Mouse (Mus musculus): ENCODE data around the gene Glp2r. TPM values are rescaled to one million over a fixed set of nuclear protein-coding genes. Genes with fewer than 3 reads are reported as not detected.
A peak's percentile ranks its signal among the peaks of the same experiment; 100 is the strongest.

The Glp2r gene
- polyA plus RNA-seq, 1 experiment = not detected

- no peak for TF ChIP-seq CTCF (conservative IDR thresholded peaks at IDR 0.05; ENCODE audit: insufficient read depth, insufficient read length, low read depth, low read length)
- no peak for TF ChIP-seq POLR2A (IDR thresholded peaks at IDR 0.05; ENCODE audit: low read depth, low read length)
- Histone ChIP-seq H3K4me3 (ENCODE audit: insufficient read depth, low read depth, low read length) (no peak overlapping the region), H3K36me3 (ENCODE audit: control insufficient read depth, insufficient read depth, low read length) (no peaks in the 10 kb centered on the region), H3K4me1 (ENCODE audit: control insufficient read depth, insufficient read depth, low read length) (no peaks in the 10 kb centered on the region), H3K27me3 (replicated peaks; ENCODE audit: control insufficient read depth, insufficient read depth, low read length) (no peaks in the 10 kb centered on the region), H3K27ac (ENCODE audit: insufficient read depth, low read depth, low read length) (no peak overlapping the region)
- no peak for DNase-seq
- 61% methylated on average over 6 of the region's 6 CpGs for WGBS
These were observed 133.9 kb downstream of the Glp2r start for GRCm38 (mm10) chr11:67636905-67637586.

- Histone ChIP-seq H3K4me1 (ENCODE audit: control insufficient read depth, insufficient read depth, low read length) (no peaks in the 10 kb centered on the region), H3K27me3 (replicated peaks; ENCODE audit: control insufficient read depth, insufficient read depth, low read length) (no peaks in the 10 kb centered on the region), H3K27ac (ENCODE audit: insufficient read depth, low read depth, low read length) (no peak overlapping the region), H3K4me3 (ENCODE audit: insufficient read depth, low read depth, low read length) (no peak overlapping the region), H3K36me3 (ENCODE audit: control insufficient read depth, insufficient read depth, low read length) (no peaks in the 10 kb centered on the region)
- DNase-seq = no peak
- WGBS = 62% methylated on average over 4 of the region's 4 CpGs
- TF ChIP-seq POLR2A (IDR thresholded peaks at IDR 0.05; ENCODE audit: low read depth, low read length) (no peak), CTCF (conservative IDR thresholded peaks at IDR 0.05; ENCODE audit: insufficient read depth, insufficient read length, low read depth, low read length) (no peak)
These were observed 134.8 kb downstream of the Glp2r start for GRCm38 (mm10) chr11:67636201-67636600.

GRCm38 (mm10) chr11:67633620-67634229 is 137.2 kb downstream of the Glp2r start:
- 44% methylated on average over 3 of the region's 3 CpGs for WGBS
- no peaks in the 10 kb centered on the region for H3K4me1 ChIP-seq (ENCODE audit: control insufficient read depth, insufficient read depth, low read length)
- H3K27ac ChIP-seq (ENCODE audit: insufficient read depth, low read depth, low read length) = no peak overlapping the region
- H3K4me3 ChIP-seq (ENCODE audit: insufficient read depth, low read depth, low read length) = no peak overlapping the region
- no peak for TF ChIP-seq CTCF (conservative IDR thresholded peaks at IDR 0.05; ENCODE audit: insufficient read depth, insufficient read length, low read depth, low read length)
- TF ChIP-seq POLR2A (IDR thresholded peaks at IDR 0.05; ENCODE audit: low read depth, low read length) = no peak
- DNase-seq = no peak
- no peaks in the 10 kb centered on the region for H3K27me3 ChIP-seq (replicated peaks; ENCODE audit: control insufficient read depth, insufficient read depth, low read length)
- H3K36me3 ChIP-seq (ENCODE audit: control insufficient read depth, insufficient read depth, low read length) = no peaks in the 10 kb centered on the region

GRCm38 (mm10) chr11:67632906-67633305 is 138.0 kb downstream of the Glp2r start:
- Histone ChIP-seq H3K36me3 (ENCODE audit: control insufficient read depth, insufficient read depth, low read length) (no peaks in the 10 kb centered on the region), H3K27ac (ENCODE audit: insufficient read depth, low read depth, low read length) (no peak overlapping the region), H3K4me1 (ENCODE audit: control insufficient read depth, insufficient read depth, low read length) (no peaks in the 10 kb centered on the region), H3K4me3 (ENCODE audit: insufficient read depth, low read depth, low read length) (no peak overlapping the region), H3K27me3 (replicated peaks; ENCODE audit: control insufficient read depth, insufficient read depth, low read length) (no peaks in the 10 kb centered on the region)
- peak; percentile 59 for DNase-seq
- no peak for TF ChIP-seq CTCF (conservative IDR thresholded peaks at IDR 0.05; ENCODE audit: insufficient read depth, insufficient read length, low read depth, low read length)
- TF ChIP-seq POLR2A (IDR thresholded peaks at IDR 0.05; ENCODE audit: low read depth, low read length) = no peak
- 59% methylated on average over 8 of the region's 8 CpGs for WGBS

- Histone ChIP-seq H3K27ac (ENCODE audit: insufficient read depth, low read depth, low read length) (no peak overlapping the region), H3K4me1 (ENCODE audit: control insufficient read depth, insufficient read depth, low read length) (no peaks in the 10 kb centered on the region), H3K4me3 (ENCODE audit: insufficient read depth, low read depth, low read length) (no peak overlapping the region), H3K36me3 (ENCODE audit: control insufficient read depth, insufficient read depth, low read length) (no peaks in the 10 kb centered on the region), H3K27me3 (replicated peaks; ENCODE audit: control insufficient read depth, insufficient read depth, low read length) (no peaks in the 10 kb centered on the region)
- WGBS = 49% methylated on average over 2 of the region's 2 CpGs
- TF ChIP-seq CTCF (conservative IDR thresholded peaks at IDR 0.05; ENCODE audit: insufficient read depth, insufficient read length, low read depth, low read length) = no peak
- DNase-seq = peak; percentile 85
These were observed 142.4 kb downstream of the Glp2r start for GRCm38 (mm10) chr11:67628522-67628921.

- Histone ChIP-seq H3K27ac (ENCODE audit: insufficient read depth, low read depth, low read length) (no peak overlapping the region), H3K4me1 (ENCODE audit: control insufficient read depth, insufficient read depth, low read length) (no peaks in the 10 kb centered on the region), H3K4me3 (ENCODE audit: insufficient read depth, low read depth, low read length) (no peak overlapping the region), H3K36me3 (ENCODE audit: control insufficient read depth, insufficient read depth, low read length) (no peaks in the 10 kb centered on the region), H3K27me3 (replicated peaks; ENCODE audit: control insufficient read depth, insufficient read depth, low read length) (no peaks in the 10 kb centered on the region)
- 91% methylated on average over 7 of the region's 7 CpGs for WGBS
- no peak for DNase-seq
- no peak for TF ChIP-seq CTCF (conservative IDR thresholded peaks at IDR 0.05; ENCODE audit: insufficient read depth, insufficient read length, low read depth, low read length)
- no peak for TF ChIP-seq POLR2A (IDR thresholded peaks at IDR 0.05; ENCODE audit: low read depth, low read length)
These were observed 143.8 kb downstream of the Glp2r start for GRCm38 (mm10) chr11:67627179-67627578.

- Histone ChIP-seq H3K4me1 (ENCODE audit: control insufficient read depth, insufficient read depth, low read length) (no peaks in the 10 kb centered on the region), H3K4me3 (ENCODE audit: insufficient read depth, low read depth, low read length) (no peak overlapping the region), H3K27me3 (replicated peaks; ENCODE audit: control insufficient read depth, insufficient read depth, low read length) (no peaks in the 10 kb centered on the region), H3K27ac (ENCODE audit: insufficient read depth, low read depth, low read length) (no peak overlapping the region), H3K36me3 (ENCODE audit: control insufficient read depth, insufficient read depth, low read length) (no peaks in the 10 kb centered on the region)
- TF ChIP-seq POLR2A (IDR thresholded peaks at IDR 0.05; ENCODE audit: low read depth, low read length) (no peak), CTCF (conservative IDR thresholded peaks at IDR 0.05; ENCODE audit: insufficient read depth, insufficient read length, low read depth, low read length) (no peak)
- no peak for DNase-seq
- WGBS = 72% methylated on average over 7 of the region's 7 CpGs
These were observed 148.6 kb downstream of the Glp2r start for GRCm38 (mm10) chr11:67622340-67622739.
